Mouse (Mus musculus) liver, adult 2 months (tissue): Measurements from ENCODE around the gene Zmym4. TPM values are rescaled to one million over a fixed set of nuclear protein-coding genes. Genes with fewer than 3 reads are reported as not detected.

ENCODE experiments used
- DNase-seq: peaks from one replicate; pipeline ENCODE4 v3.0.0-alpha.2; 2011; ENCODE audit warnings: low read depth, low spot score; ENCODE audit errors: extremely low read depth
- H3K27ac ChIP-seq: fragments of 200-500 bp; replicated peaks from 2 replicates; pipeline ENCODE4 v1.5.1; 2012; ENCODE audit warnings: low read depth, mild to moderate bottlenecking, control low read depth, inconsistent platforms, low read length; ENCODE audit not compliant: insufficient read depth
- H3K27me3 ChIP-seq: fragments of 200-500 bp; 2 replicates; pipeline ENCODE4 v1.6.1; 2012; ENCODE audit warnings: mild to moderate bottlenecking, moderate library complexity, low read length, inconsistent platforms; ENCODE audit not compliant: control insufficient read depth, insufficient read depth
- H3K36me3 ChIP-seq: fragments of 200-500 bp; 2 replicates; pipeline ENCODE4 v1.6.1; 2012; ENCODE audit warnings: low read length, inconsistent platforms; ENCODE audit not compliant: control insufficient read depth, insufficient read depth
- H3K4me1 ChIP-seq: fragments of 200-500 bp; 2 replicates; pipeline ENCODE4 v1.6.1; 2011; ENCODE audit warnings: low read length; ENCODE audit not compliant: control insufficient read depth, insufficient read depth
- H3K4me3 ChIP-seq: fragments of 200-500 bp; 2 replicates; pipeline ENCODE4 v1.5.1; 2011; ENCODE audit warnings: low read depth, mild to moderate bottlenecking, control low read depth, low read length, moderate library complexity; ENCODE audit not compliant: insufficient read depth
- H3K79me2 ChIP-seq: fragments of 200-500 bp; 2 replicates; pipeline ENCODE4 v1.6.1; 2012; ENCODE audit warnings: inconsistent platforms, mild to moderate bottlenecking, low read length, moderate library complexity; ENCODE audit not compliant: control insufficient read depth, insufficient read depth
- H3K9ac ChIP-seq: fragments of 200-500 bp; 2 replicates; pipeline ENCODE4 v1.6.1; 2012; ENCODE audit warnings: low read depth, mild to moderate bottlenecking, control low read depth, inconsistent platforms, low read length
- CTCF ChIP-seq: fragments of 200-500 bp; IDR thresholded peaks from 2 replicates; pipeline ENCODE4 v1.5.1; 2011; ENCODE audit warnings: low read depth, low read length, control low read depth
- POLR2A ChIP-seq: fragments of 200-500 bp; IDR thresholded peaks from 2 replicates; pipeline ENCODE4 v1.6.1; 2011; ENCODE audit warnings: low read length, control low read depth; ENCODE audit not compliant: insufficient read depth; ENCODE audit errors: extremely low read depth
- WGBS: fragments of 180-500 bp; shearing (Covaris S2); methylation state at CpG from one replicate; pipeline ENCODE4 v1.1.7; 2018; 5-methylcytosine and 5-hydroxymethylcytosine counted together
- polyA plus RNA-seq: library from polyadenylated mRNA; depleted of rRNA; stranded (reverse); fragments of >200 nt; gene quantifications from 2 replicates; pipeline ENCODE4 v1.2.3, GENCODE M21; 2012
- total RNA-seq: library from RNA; depleted of rRNA; stranded (reverse); fragments of >200 nt; gene quantifications from 2 replicates; pipeline ENCODE4 v1.2.3, GENCODE M21; 2014

Gene Zmym4
- total and polyA plus RNA-seq, 2 experiments, result 1.7 to 10.0 TPM

- Histone ChIP-seq H3K36me3 (peaks cover 19% of the 10 kb centered on the region), H3K27me3 (no peaks in the 10 kb centered on the region), H3K4me3 (no peak overlapping the region), H3K27ac (no peak overlapping the region), H3K4me1 (no peaks in the 10 kb centered on the region), H3K79me2 (no peaks in the 10 kb centered on the region), H3K9ac (no peak overlapping the region)
- TF ChIP-seq CTCF (no peak), POLR2A (no peak)
- WGBS, result 86% methylated on average over 3 of the region's 3 CpGs
- DNase-seq, result no peak
Observed at GRCm38 (mm10) chr4:126842911-126843310, 125.0 kb downstream of the Zmym4 start.

GRCm38 (mm10) chr4:126840996-126841560 is 126.9 kb downstream of the Zmym4 start:
- H3K4me1 ChIP-seq, result no peaks in the 10 kb centered on the region
- TF ChIP-seq CTCF, result no peak
- TF ChIP-seq POLR2A, result no peak
- 95% methylated on average over 15 of the region's 15 CpGs for WGBS
- H3K36me3 ChIP-seq, result peaks cover 12% of the 10 kb centered on the region
- no peak overlapping the region for H3K27ac ChIP-seq
- H3K9ac ChIP-seq, result no peak overlapping the region
- no peak overlapping the region for H3K4me3 ChIP-seq
- H3K27me3 ChIP-seq, result no peaks in the 10 kb centered on the region
- DNase-seq, result no peak
- no peaks in the 10 kb centered on the region for H3K79me2 ChIP-seq

DNA sequence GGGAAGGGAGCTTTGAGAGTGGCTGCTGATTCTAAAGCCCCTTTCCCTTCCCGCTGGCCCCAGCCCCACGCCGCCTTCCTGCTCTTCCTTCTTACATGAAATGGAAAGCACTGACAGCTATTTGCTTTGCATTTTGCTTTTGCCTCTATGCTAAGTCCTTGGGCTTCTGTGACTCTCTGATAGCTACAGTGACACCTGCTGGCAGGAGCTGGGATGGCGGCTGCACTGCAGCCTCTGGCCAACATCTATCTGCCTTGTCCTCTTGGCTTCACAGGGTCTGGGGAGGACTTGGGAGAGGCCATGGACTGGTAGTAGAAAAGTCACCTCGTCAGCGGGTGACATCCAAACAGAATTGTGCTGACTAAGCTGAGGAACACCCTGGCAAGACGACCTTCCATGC is 128.1 kb downstream of the Zmym4 start:
- no peaks in the 10 kb centered on the region for H3K79me2 ChIP-seq
- no peaks in the 10 kb centered on the region for H3K27me3 ChIP-seq
- H3K36me3 ChIP-seq, result peaks cover 14% of the 10 kb centered on the region
- H3K4me1 ChIP-seq, result no peaks in the 10 kb centered on the region
- peak; percentile 36 for DNase-seq
- WGBS, result 34% methylated on average over 7 of the region's 7 CpGs
- H3K9ac ChIP-seq, result no peak overlapping the region
- H3K27ac ChIP-seq, result no peak overlapping the region
- H3K4me3 ChIP-seq, result no peak overlapping the region
- TF ChIP-seq POLR2A (no peak), CTCF (peak; percentile 95)

DNA sequence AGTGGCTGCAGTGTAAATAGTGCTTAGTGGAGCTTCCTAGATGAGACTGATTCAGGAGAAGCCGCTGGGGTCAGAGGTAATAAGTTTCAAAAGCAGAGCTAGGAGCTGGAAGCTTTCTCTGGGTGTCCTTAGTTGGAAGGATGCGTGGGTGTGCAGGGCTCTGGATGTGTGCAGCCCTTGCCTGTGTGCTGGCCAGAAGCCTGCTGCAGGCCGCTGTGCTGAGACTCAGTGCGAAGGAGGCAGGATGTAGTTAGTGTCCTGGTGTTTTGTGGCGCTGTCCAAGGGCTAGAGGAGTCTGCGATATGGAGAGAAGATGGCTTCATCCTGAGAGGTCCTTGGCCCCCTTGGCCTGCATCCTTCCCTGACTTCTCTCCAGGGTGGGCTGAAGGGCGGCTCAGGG is 129.1 kb downstream of the Zmym4 start:
- Histone ChIP-seq H3K9ac (no peak overlapping the region), H3K27ac (no peak overlapping the region), H3K79me2 (no peaks in the 10 kb centered on the region), H3K4me1 (no peaks in the 10 kb centered on the region), H3K36me3 (peaks cover 12% of the 10 kb centered on the region), H3K4me3 (no peak overlapping the region), H3K27me3 (no peaks in the 10 kb centered on the region)
- TF ChIP-seq CTCF (no peak), POLR2A (no peak)
- no peak for DNase-seq
- WGBS, result 81% methylated on average over 7 of the region's 7 CpGs

DNA sequence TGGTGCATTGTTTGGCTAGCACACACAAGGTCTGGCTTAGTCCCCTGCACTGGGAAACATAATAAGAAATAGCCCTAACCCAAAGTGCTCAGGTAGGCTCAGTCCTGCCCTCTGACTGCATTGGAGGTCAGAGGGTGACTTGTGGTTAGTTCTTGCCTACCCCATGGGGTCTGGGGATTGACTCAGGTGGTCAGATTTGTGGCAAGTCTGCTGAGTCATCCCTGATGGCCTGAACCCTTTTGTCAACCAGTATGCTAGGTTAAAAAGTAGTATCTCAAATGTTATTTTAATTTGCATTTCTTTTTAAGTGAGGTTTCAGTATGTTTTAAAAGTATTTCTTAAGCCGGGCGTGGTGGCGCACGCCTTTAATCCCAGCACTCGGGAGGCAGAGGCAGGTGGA is 136.8 kb downstream of the Zmym4 start:
- Histone ChIP-seq H3K9ac (no peak overlapping the region), H3K4me1 (no peaks in the 10 kb centered on the region), H3K27ac (no peak overlapping the region), H3K27me3 (no peaks in the 10 kb centered on the region), H3K79me2 (no peaks in the 10 kb centered on the region), H3K36me3 (peaks cover 8% of the 10 kb centered on the region), H3K4me3 (no peak overlapping the region)
- DNase-seq, result no peak
- WGBS, result over 99% methylated on average over 5 of the region's 5 CpGs
- TF ChIP-seq CTCF, result no peak
- no peak for TF ChIP-seq POLR2A

DNA sequence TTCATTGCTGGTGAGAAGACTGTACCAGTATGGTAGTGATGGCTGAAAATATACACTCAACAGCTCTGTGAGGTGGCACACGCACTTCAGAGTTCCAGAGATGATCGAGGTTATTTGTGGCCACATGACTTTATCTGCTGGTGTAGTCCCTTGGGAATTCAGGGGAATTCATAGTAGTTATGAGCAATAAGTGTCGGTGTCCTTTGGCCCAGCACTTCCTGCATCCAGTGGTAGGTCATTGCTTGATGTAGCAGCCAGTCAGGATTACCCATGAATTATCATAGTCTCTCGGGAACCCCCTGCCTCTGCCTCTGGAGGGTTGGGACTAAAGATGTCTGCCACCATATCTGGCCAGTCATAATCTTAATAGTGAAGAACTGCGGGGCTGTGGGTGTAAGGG is 144.0 kb downstream of the Zmym4 start:
- H3K27ac ChIP-seq, result no peak overlapping the region
- DNase-seq, result no peak
- no peak for TF ChIP-seq CTCF
- TF ChIP-seq POLR2A, result no peak

More for the DNA sequence above, 144.0 kb downstream of the Zmym4 start:
- Histone ChIP-seq H3K9ac (no peak overlapping the region), H3K79me2 (no peaks in the 10 kb centered on the region), H3K4me3 (no peak overlapping the region), H3K4me1 (no peaks in the 10 kb centered on the region; the same call in 1 of the 2 replicates), H3K36me3 (peaks cover 12% of the 10 kb centered on the region), H3K27me3 (no peaks in the 10 kb centered on the region)
- WGBS, result 80% methylated on average over 5 of the region's 5 CpGs
